Mouse (Mus musculus): ENCODE measurements at regions not wholly inside any gene's neighbourhood (a gene's known extent, or its start where the extent isn't known, plus 50 kb on each side); places are given as distances from the start of the nearest gene placed in this dataset.

GRCm38 (mm10) chr7:83258363-83258916 is 326.3 kb upstream of the Tmc3 start:
- TF ChIP-seq CTCF (IDR thresholded peaks at IDR 0.05; ENCODE audit: extremely low read depth, insufficient read depth, low read length) (no peak), POLR2A (IDR thresholded peaks at IDR 0.05; ENCODE audit: extremely low read depth, insufficient read depth, low read length) (no peak)
